Comparison of ENCODE assay signal across 30 mouse cellular contexts in genomic region chr10:89098183-89098582, GRCm38 (mm10).
"Had no signal": no experiment of that assay in that cellular context is flagged by ENCODE, and none has a peak within 500 bp of the region (broad histone marks: within the 10 kb centered on the region; RNA-seq: fewer than 3 reads in every experiment).

No protein-coding gene starts in this region.

- H3K4me3 ChIP-seq: left cerebral cortex, adult 2 months; limb, embryonic 10.5 days; limb, embryonic 12.5 days; limb, embryonic 13.5 days; limb, embryonic 15.5 days; liver, embryonic 12.5 days; liver, embryonic 13.5 days; liver, embryonic 15.5 days; lung, embryonic 15.5 days; megakaryocyte, embryonic 14.5 days; midbrain, embryonic 10.5 days; midbrain, embryonic 12.5 days; midbrain, embryonic 13.5 days; midbrain, embryonic 15.5 days; myocyte; neural tube, embryonic 12.5 days had no signal

- H3K36me3 ChIP-seq: limb, embryonic 10.5 days; limb, embryonic 12.5 days; limb, embryonic 13.5 days; limb, embryonic 15.5 days; liver, embryonic 12.5 days; liver, embryonic 13.5 days; liver, embryonic 15.5 days; lung, embryonic 15.5 days; midbrain, embryonic 10.5 days; midbrain, embryonic 12.5 days; midbrain, embryonic 13.5 days; midbrain, embryonic 15.5 days; neural tube, embryonic 12.5 days had no signal

- H3K9ac ChIP-seq: limb, embryonic 12.5 days; limb, embryonic 13.5 days; limb, embryonic 15.5 days; liver, embryonic 12.5 days; liver, embryonic 13.5 days; liver, embryonic 14.5 days; liver, embryonic 15.5 days; lung, embryonic 14.5 days; lung, embryonic 15.5 days; midbrain, embryonic 12.5 days; midbrain, embryonic 13.5 days; midbrain, embryonic 15.5 days; neural tube, embryonic 12.5 days had no signal

- ATAC-seq: liver, embryonic 12.5 days; lung, postnatal 0 days; midbrain, embryonic 13.5 days; midbrain, embryonic 15.5 days; midbrain, embryonic 16.5 days had no signal

- H3K4me1 ChIP-seq: lung, embryonic 15.5 days; megakaryocyte, embryonic 14.5 days; midbrain, embryonic 10.5 days; midbrain, embryonic 12.5 days; midbrain, embryonic 15.5 days; neural tube, embryonic 12.5 days had no signal

- DNase-seq: left cerebral cortex, postnatal 4 days; liver, embryonic 13.5 days; lung, adult 18-20 months; lung, adult 2 months; lung, embryonic 14.5 days; lung, postnatal 10 days; lung, postnatal 14 days; lung, postnatal 36 days; lung, postnatal 4 days; midbrain, embryonic 14.5 days had no signal

- H3K4me2 ChIP-seq: limb, embryonic 12.5 days; limb, embryonic 13.5 days; limb, embryonic 15.5 days; liver, embryonic 12.5 days; liver, embryonic 13.5 days; liver, embryonic 15.5 days; lung, embryonic 14.5 days; lung, embryonic 15.5 days; midbrain, embryonic 11.5 days; midbrain, embryonic 12.5 days; midbrain, embryonic 13.5 days; midbrain, embryonic 15.5 days; neural tube, embryonic 12.5 days had no signal

- H3K27ac ChIP-seq: left cerebral cortex, adult 2 months; limb, embryonic 10.5 days; limb, embryonic 12.5 days; limb, embryonic 13.5 days; limb, embryonic 15.5 days; liver, embryonic 12.5 days; liver, embryonic 13.5 days; liver, embryonic 14.5 days; liver, embryonic 15.5 days; lung, embryonic 15.5 days; macrophage; midbrain, embryonic 10.5 days; midbrain, embryonic 12.5 days; midbrain, embryonic 13.5 days; midbrain, embryonic 15.5 days; neural tube, embryonic 12.5 days had no signal

- H3K9me3 ChIP-seq: limb, embryonic 10.5 days; limb, embryonic 12.5 days; limb, embryonic 13.5 days; limb, embryonic 15.5 days; liver, embryonic 12.5 days; liver, embryonic 13.5 days; liver, embryonic 15.5 days; lung, embryonic 15.5 days; megakaryocyte, embryonic 14.5 days; midbrain, embryonic 10.5 days; midbrain, embryonic 12.5 days; midbrain, embryonic 13.5 days; midbrain, embryonic 15.5 days; neural tube, embryonic 12.5 days had no signal

- H3K27me3 ChIP-seq: limb, embryonic 12.5 days; limb, embryonic 13.5 days; limb, embryonic 15.5 days; liver, embryonic 12.5 days; liver, embryonic 13.5 days; liver, embryonic 15.5 days; lung, embryonic 15.5 days; megakaryocyte, embryonic 14.5 days; midbrain, embryonic 12.5 days; midbrain, embryonic 13.5 days; midbrain, embryonic 15.5 days; neural tube, embryonic 12.5 days had no signal
